Mouse (Mus musculus) v-Abl transformed pro-B cells (cell line): ENCODE data around the gene Wwtr1.

Experiments
- in situ Hi-C, 2 experiments: fragments of 400-800 bp; cut with MboI; formaldehyde crosslinking; loops; one replicate each; pipeline ENCODE4 v1.15.1; 2025; ENCODE audit not compliant: unreplicated experiment in 2 of 2

Wwtr1 gene

DNA sequence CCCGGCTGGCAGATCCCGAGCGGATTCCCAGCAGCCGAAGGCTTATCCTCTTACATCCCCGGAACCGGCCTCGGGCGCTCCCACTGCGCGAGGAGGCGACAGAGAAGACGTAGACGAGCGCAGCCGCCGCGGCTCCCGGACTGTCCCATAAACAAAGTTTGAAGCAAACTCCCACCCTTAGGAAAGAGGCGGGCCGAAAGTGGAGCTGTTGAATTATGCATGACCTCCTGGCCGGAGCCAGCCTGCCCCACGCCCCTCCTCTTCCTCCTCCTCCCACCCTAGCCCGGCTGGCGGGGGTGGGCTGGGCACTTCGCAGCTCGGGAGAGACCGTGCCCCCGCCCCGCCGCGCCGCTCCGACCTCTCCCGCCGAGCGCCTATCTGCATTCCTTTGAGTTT lies at the start of gene Wwtr1:
Gene Wwtr1, minus strand, starts transcription at position 251 of the 396 bp plus-strand sequence.
- in situ Hi-C loops, result no loop called here

- in situ Hi-C loops, result loop anchor here in 1 of 2 experiments (10.0 to 25.0 kb wide), 3 partner anchors 355 to 1615 kb away; no protein-coding TSS in a partner anchor
These were observed 44.0 kb upstream of the Wwtr1 start for GRCm38 (mm10) chr3:57619718-57620117.

GRCm38 (mm10) chr3:57615652-57616051 lies 39.9 kb upstream of the Wwtr1 start:
- in situ Hi-C loops, result loop anchor here in 1 of 2 experiments (25.0 kb wide), 1 partner anchor 747 kb away; no protein-coding TSS in a partner anchor

- in situ Hi-C loops, result loop anchor here in 1 of 2 experiments (25.0 kb wide), 1 partner anchor 750 kb away; no protein-coding TSS in a partner anchor
These were observed 36.8 kb upstream of the Wwtr1 start for GRCm38 (mm10) chr3:57612430-57612997.

- in situ Hi-C loops, result loop anchor here in 1 of 2 experiments (25.0 kb wide), 1 partner anchor 751 kb away; no protein-coding TSS in a partner anchor
These were observed 36.1 kb upstream of the Wwtr1 start for GRCm38 (mm10) chr3:57611776-57612175.

- in situ Hi-C loops, result loop anchor here in 1 of 2 experiments (25.0 kb wide), 1 partner anchor 758 kb away; no protein-coding TSS in a partner anchor
These were observed 28.9 kb upstream of the Wwtr1 start for GRCm38 (mm10) chr3:57604618-57605015.

DNA sequence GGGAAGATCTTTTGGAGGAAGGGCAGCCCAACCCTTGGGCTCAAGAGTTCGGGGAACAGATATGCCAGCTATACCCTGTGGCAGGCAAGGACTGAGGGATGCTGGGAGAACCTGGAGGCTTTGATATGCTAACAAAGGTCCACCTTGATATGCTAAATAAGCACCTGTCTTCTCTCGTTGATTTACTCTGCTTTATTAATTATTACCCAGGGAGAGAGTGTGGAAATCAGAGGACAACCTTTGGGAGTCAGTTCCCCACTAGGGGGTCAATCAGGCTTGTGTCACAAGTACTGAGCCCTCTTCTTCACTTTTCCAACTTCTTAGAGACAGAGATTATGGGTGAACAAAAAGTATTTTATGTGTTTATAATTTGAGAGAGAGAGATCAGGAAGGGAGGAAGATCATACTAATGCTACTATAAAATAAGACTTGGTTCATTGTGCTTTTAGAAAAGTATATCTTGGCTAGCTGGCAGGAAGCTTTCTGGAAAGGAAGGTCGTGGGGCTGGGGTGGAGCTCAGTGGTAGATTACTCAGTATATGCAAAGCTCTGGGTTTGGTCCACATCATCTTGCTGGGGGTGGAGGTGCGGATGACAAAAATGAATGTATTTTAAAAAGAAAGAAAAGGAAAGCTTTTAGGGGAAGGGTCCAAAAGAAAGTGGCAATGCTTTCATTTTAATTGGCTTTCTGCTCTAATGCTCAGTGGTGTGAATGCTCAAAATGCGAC lies 28.3 kb upstream of the Wwtr1 start:
- in situ Hi-C loops, result loop anchor here in 1 of 2 experiments (25.0 kb wide), 1 partner anchor 758 kb away; no protein-coding TSS in a partner anchor

DNA sequence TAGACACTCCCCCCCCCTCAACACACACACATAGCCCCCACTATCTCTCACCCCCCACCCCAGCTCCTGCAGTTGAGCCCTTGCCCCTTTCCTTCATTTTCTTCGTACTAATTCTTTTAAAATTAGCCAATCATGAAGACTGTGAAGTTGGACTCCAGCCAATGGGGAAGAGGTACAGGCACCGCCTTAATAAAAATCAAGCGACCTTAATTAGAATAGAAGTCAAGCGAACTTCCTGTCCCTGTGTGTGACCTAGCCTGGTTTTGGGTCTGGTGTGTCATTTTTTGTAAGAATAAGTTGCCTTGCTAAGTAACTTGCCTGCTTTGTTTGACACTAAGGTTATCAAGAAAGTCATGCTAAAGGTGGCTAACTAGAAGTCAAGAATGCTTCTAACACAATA lies 26.9 kb upstream of the Wwtr1 start:
- in situ Hi-C loops, result loop anchor here in 1 of 2 experiments (25.0 kb wide), 1 partner anchor 760 kb away; no protein-coding TSS in a partner anchor

DNA sequence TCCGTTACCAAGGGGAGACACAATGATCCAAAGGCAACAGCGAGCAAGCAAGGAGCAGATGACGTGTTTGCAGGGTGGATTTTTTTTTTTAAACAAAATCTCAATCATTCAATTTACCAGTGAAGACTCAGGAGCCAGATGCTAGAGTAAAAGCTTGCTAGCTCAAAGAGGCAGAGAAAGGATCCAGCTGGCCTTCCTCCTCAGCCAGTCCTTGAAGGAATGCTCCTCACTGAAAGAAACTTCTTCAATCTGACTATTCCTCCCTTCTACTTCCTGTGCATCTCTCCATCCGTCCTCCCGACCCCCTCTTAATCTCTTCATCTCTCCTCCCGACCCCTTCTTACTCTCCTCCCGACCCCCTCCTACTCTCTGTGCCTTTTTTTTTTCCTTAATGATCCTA lies 20.9 kb upstream of the Wwtr1 start:
- in situ Hi-C loops, result no loop called here

- in situ Hi-C loops, result no loop called here
These were observed 19.8 kb upstream of the Wwtr1 start for GRCm38 (mm10) chr3:57595506-57595905.

DNA sequence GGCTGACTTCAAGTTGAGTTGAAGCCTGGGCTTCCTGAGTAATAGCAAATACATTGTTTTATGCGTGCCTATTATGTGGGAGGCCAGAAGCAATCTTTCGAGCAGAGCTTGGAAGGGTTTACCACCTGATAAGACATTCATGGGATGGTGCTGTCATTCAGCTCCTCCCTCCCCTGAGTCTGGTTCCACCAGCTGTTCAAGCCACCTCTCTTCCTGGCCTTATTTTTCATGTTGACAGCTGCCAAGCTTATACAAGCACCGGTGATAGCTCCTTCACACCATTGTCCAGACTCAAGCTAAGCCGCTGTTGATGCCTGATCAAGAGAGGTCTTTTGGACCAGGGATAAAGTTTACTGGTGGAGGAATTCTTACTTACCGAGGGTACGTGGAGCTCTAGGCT lies 10.3 kb upstream of the Wwtr1 start:
- in situ Hi-C loops, result no loop called here

DNA sequence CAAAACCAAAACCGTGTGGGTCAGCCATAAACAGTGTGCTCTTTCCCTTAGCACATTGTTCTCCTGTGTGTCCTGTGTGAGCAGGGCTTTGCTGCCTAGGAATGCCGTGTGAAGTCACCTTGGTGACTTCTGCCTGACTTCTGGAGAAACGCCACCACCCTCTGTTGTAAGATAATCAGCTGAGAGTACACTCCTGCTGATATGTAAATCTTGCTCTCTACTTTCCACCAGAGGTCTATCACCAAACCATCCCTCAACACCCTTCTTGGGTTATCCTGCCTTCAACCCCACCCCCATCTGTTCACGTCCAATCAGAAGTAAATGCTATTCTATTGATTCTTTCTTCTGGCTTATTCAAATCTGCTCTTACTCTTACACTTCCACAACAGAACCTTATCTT lies 7.8 kb upstream of the Wwtr1 start:
- in situ Hi-C loops, result no loop called here

DNA sequence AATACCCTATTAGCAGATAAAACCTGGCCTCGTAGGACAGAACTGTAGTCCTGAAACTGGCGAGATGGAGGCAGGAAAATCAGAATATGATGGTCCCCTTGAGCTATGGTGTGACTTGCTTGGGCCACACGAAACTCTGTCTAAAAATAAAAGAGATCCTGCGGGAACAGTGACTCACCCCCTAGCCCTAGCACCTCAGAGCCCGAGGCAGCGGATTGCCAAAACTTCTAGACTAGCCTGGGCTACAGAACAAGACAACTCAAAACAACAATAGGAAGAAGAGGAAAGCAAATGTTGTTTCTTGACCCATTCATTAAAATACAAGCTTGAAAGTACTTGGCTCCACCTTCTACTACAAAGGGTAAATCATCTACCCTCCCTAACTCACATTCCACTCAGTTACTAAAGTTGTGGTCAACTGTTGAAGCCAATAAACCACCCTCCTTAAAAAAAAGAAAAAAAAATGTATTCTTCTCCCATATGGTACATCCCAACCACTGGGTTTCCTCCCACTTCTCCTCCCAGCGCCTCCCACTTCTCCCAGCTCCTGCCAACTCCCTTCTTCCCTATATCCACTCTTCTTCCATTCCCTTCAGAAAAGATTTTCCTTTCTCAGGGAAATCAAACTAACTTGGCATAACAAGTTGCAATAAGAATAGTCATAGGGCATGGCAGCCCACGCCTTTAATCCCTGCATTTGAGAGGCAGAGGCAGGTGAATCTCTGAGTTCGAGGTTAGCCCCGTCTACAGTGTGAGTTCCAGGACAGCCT lies 4.9 kb upstream of the Wwtr1 start:
- in situ Hi-C loops, result no loop called here

GRCm38 (mm10) chr3:57576056-57576824 lies 530 bp upstream of the Wwtr1 start:
- in situ Hi-C loops, result no loop called here

GRCm38 (mm10) chr3:57574885-57575659 lies 638 bp downstream of the Wwtr1 start:
- in situ Hi-C loops, result no loop called here

GRCm38 (mm10) chr3:57573898-57574570 lies 1.7 kb downstream of the Wwtr1 start:
- in situ Hi-C loops, result no loop called here

GRCm38 (mm10) chr3:57572331-57572975 lies 3.3 kb downstream of the Wwtr1 start:
- in situ Hi-C loops, result no loop called here

DNA sequence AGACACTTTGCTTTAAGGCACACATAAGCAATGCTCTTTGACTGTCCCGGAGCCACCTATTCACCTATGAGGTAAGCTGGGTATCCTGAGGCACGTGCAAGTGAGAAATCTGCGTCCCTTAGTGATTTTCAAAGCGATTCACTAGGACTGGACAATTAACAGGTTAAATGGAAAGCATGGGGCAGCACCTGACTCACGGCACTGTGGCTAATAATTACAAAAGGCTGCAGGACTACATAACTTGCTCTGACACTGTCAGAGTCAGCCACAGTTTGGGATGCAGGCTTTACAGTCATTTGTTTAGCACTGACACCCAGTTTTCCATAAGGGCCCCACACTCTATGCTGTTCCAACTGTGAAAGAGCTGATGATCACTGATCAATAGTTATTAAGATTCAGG lies 9.1 kb downstream of the Wwtr1 start:
- in situ Hi-C loops, result no loop called here
